Mouse (Mus musculus) ES-E14 (cell line): ENCODE data around the gene Slc25a16. TPM values are rescaled to one million over a fixed set of nuclear protein-coding genes. Genes with fewer than 3 reads are reported as not detected.

Experiments
- DNase-seq: peaks from one replicate; pipeline ENCODE4 v3.0.0-alpha.2; 2013; ENCODE audit warnings: low read depth, low spot score
- H3K27ac ChIP-seq: 2 replicates; pipeline ENCODE4 v1.5.1; 2012; ENCODE audit warnings: low read depth, mild to moderate bottlenecking, low read length, moderate library complexity, mixed read lengths; ENCODE audit not compliant: poor library complexity, insufficient read depth, severe bottlenecking
- H3K36me3 ChIP-seq: 2 replicates; pipeline ENCODE4 v1.6.1; 2012; ENCODE audit warnings: mild to moderate bottlenecking, low read length, moderate library complexity, mixed read lengths; ENCODE audit not compliant: control insufficient read depth, poor library complexity, insufficient read depth, severe bottlenecking
- H3K4me1 ChIP-seq, 2 experiments: fragments of 150-350 bp in 1 of 2; sonication (generic) in 1 of 2; 2 replicates each; pipeline ENCODE4 v1.6.1; 2012; ENCODE audit warnings: low read length in 2 of 2, mild to moderate bottlenecking in 1 of 2, mixed read lengths in 1 of 2; ENCODE audit not compliant: control insufficient read depth in 2 of 2, insufficient read depth in 2 of 2, poor library complexity in 1 of 2
- H3K4me3 ChIP-seq, 2 experiments: fragments of 150-350 bp in 1 of 2; sonication (generic) in 1 of 2; 2 replicates each; pipeline ENCODE4 v1.5.1; 2012; ENCODE audit warnings: low read length in 2 of 2, low read depth in 1 of 2, mild to moderate bottlenecking in 1 of 2, mixed read lengths in 1 of 2; ENCODE audit not compliant: insufficient read depth in 1 of 2, poor library complexity in 1 of 2, severe bottlenecking in 1 of 2
- H3K9ac ChIP-seq: 2 replicates; pipeline ENCODE4 v1.6.1; 2012; ENCODE audit warnings: low read depth, mild to moderate bottlenecking, low read length, mixed read lengths; ENCODE audit not compliant: poor library complexity, insufficient read depth, severe bottlenecking
- H3K9me3 ChIP-seq: fragments of 150-350 bp; sonication (generic); 2 replicates; pipeline ENCODE4 v1.6.1; 2012; ENCODE audit warnings: low read depth, mild to moderate bottlenecking, low read length; ENCODE audit not compliant: control insufficient read depth, insufficient read depth
- CHD2 ChIP-seq: IDR thresholded peaks from 2 replicates; pipeline ENCODE4 v1.6.1; 2014; ENCODE audit warnings: mild to moderate bottlenecking, low read depth, low read length, inconsistent platforms
- HCFC1 ChIP-seq: IDR thresholded peaks from 2 replicates; pipeline ENCODE4 v1.6.1; 2012; ENCODE audit warnings: low read length, inconsistent platforms, borderline replicate concordance; ENCODE audit not compliant: insufficient read depth
- MAFK ChIP-seq: IDR thresholded peaks from 2 replicates; pipeline ENCODE4 v1.6.1; 2014; ENCODE audit warnings: mild to moderate bottlenecking, low read depth, low read length, inconsistent platforms; ENCODE audit not compliant: insufficient read depth
- ZC3H11A ChIP-seq: IDR thresholded peaks from 2 replicates; pipeline ENCODE4 v1.6.1; 2012; ENCODE audit warnings: low read depth, mild to moderate bottlenecking, inconsistent platforms, low read length, borderline replicate concordance
- ZNF384 ChIP-seq: IDR thresholded peaks from 2 replicates; pipeline ENCODE4 v1.6.1; 2012; ENCODE audit warnings: low read depth, low read length, inconsistent platforms
- in situ Hi-C, 2 experiments: fragments of 600-800 bp; cut with MboI; formaldehyde crosslinking; loops; one replicate each; pipeline ENCODE4 v1.15.1; 2025; ENCODE audit warnings: low sequenced_read_pairs in 2 of 2, inconsistent platforms in 1 of 2; ENCODE audit not compliant: unreplicated experiment in 2 of 2
- total RNA-seq: library from RNA; depleted of rRNA; stranded (reverse); fragments of 300-350 nt; gene quantifications from 2 replicates; pipeline ENCODE4 v1.2.3, GENCODE M21; 2012

The Slc25a16 gene
- total RNA-seq, 1 experiment = 12.8 TPM

GRCm38 (mm10) chr10:62966291-62966690 lies 45.9 kb downstream of the Slc25a16 start:
- no peak for DNase-seq
- TF ChIP-seq HCFC1 (no peak), ZNF384 (no peak), MAFK (no peak), ZC3H11A (no peak), CHD2 (no peak)
- Histone ChIP-seq H3K4me1 (no peaks in the 10 kb centered on the region), H3K9ac (no peak overlapping the region), H3K4me3 (no peak overlapping the region), H3K9me3 (peaks cover 2% of the 10 kb centered on the region; the same call in 1 of the 2 replicates), H3K27ac (no peak overlapping the region), H3K36me3 (peaks cover 66% of the 10 kb centered on the region)
- in situ Hi-C loops = no loop called here

GRCm38 (mm10) chr10:62971821-62972220 lies 51.4 kb downstream of the Slc25a16 start:
- Histone ChIP-seq H3K4me1 (no peaks in the 10 kb centered on the region), H3K4me3 (no peak overlapping the region), H3K36me3 (peaks cover 42% of the 10 kb centered on the region), H3K9me3 (0 out of 2 replicates have a peak, but pooled peaks cover under 1% of the 10 kb centered on the region), H3K27ac (no peak overlapping the region), H3K9ac (no peak overlapping the region)
- TF ChIP-seq MAFK = no peak
- TF ChIP-seq CHD2 = no peak
- no peak for TF ChIP-seq HCFC1
- no peak for TF ChIP-seq ZNF384
- TF ChIP-seq ZC3H11A = no peak
- in situ Hi-C loops = no loop called here
- DNase-seq = no peak

GRCm38 (mm10) chr10:62979667-62980038 lies 59.2 kb downstream of the Slc25a16 start:
- no peak for TF ChIP-seq CHD2
- TF ChIP-seq MAFK = no peak
- no peak for TF ChIP-seq HCFC1
- TF ChIP-seq ZC3H11A = no peak
- TF ChIP-seq ZNF384 = no peak
- DNase-seq = no peak
- Histone ChIP-seq H3K4me3 (peak overlapping the region in 1 of 2 experiments; percentile 58; a peak in 3 of 4 replicates), H3K27ac (no peak overlapping the region), H3K36me3 (peaks cover 5% of the 10 kb centered on the region; the same call in 1 of the 2 replicates), H3K4me1 (peaks cover 0 to 3% of the 10 kb centered on the region in 2 experiments; a peak in 1 of 4 replicates), H3K9me3 (no peaks in the 10 kb centered on the region), H3K9ac (no peak overlapping the region)
- in situ Hi-C loops = no loop called here

- Histone ChIP-seq H3K4me3 (peak within 1 kb of the TSS; percentile 92 to 93), H3K9ac (peak within 1 kb of the TSS; percentile 87), H3K36me3 (peaks cover 5% of the 10 kb centered on the region; the same call in 1 of the 2 replicates), H3K9me3 (no peaks in the 10 kb centered on the region), H3K27ac (no peak within 1 kb of the TSS), H3K4me1 (peaks cover 0 to 3% of the 10 kb centered on the region in 2 experiments; a peak in 1 of 4 replicates)
- DNase-seq = peak; percentile 65
- TF ChIP-seq ZNF384 = no peak
- TF ChIP-seq MAFK = no peak
- no peak for TF ChIP-seq ZC3H11A
- TF ChIP-seq HCFC1 = no peak
- in situ Hi-C loops = no loop called here
These were observed 59.9 kb downstream of the Slc25a16 start, which contains the start of gene Rufy2 for GRCm38 (mm10) chr10:62980039-62980954. Rufy2 (plus strand) TSS chr10:62980223.
